Mouse (Mus musculus): Measurements from ENCODE around the gene Eif4ebp2. TPM values are rescaled to one million over a fixed set of nuclear protein-coding genes. Genes with fewer than 3 reads are reported as not detected.

The Eif4ebp2 gene
- polyA plus RNA-seq, 1 experiment from 2014 or later: 72.2 TPM

Other genes with a start within 250 kb of the Eif4ebp2 start
- gene Adamts14, start 179.2 kb downstream of the Eif4ebp2 start, polyA plus RNA-seq (2015; fragmentation: Nextera tagmentation; extraction: Ambion mirVana): 2.1 and 2.8 TPM in 2 replicates
- 0.05 TPM in 1 of 2 replicates, not detected in the other for gene Prf1, start 154.8 kb downstream of the Eif4ebp2 start, polyA plus RNA-seq (2015; fragmentation: Nextera tagmentation; extraction: Ambion mirVana)
- gene Pald1, start 69.1 kb downstream of the Eif4ebp2 start, polyA plus RNA-seq (2015; fragmentation: Nextera tagmentation; extraction: Ambion mirVana): 20.2 and 24.1 TPM in 2 replicates
- gene Nodal, start 34.7 kb downstream of the Eif4ebp2 start, polyA plus RNA-seq (2015; fragmentation: Nextera tagmentation; extraction: Ambion mirVana): 0.19 and 0.20 TPM in 2 replicates
- gene Lrrc20, start 23.1 kb upstream of the Eif4ebp2 start, polyA plus RNA-seq (2015; fragmentation: Nextera tagmentation; extraction: Ambion mirVana): 11.5 and 11.7 TPM in 2 replicates
- 0.05 and 0.11 TPM in 2 replicates for gene Npffr1, start 142.8 kb upstream of the Eif4ebp2 start, polyA plus RNA-seq (2015; fragmentation: Nextera tagmentation; extraction: Ambion mirVana)
- gene Ppa1, start 195.9 kb upstream of the Eif4ebp2 start, polyA plus RNA-seq (2015; fragmentation: Nextera tagmentation; extraction: Ambion mirVana): 208 and 209 TPM in 2 replicates
- gene Sar1a, start 227.6 kb upstream of the Eif4ebp2 start, polyA plus RNA-seq (2015; fragmentation: Nextera tagmentation; extraction: Ambion mirVana): 291 and 292 TPM in 2 replicates
- 29.1 and 30.9 TPM in 2 replicates for gene Tysnd1, start 242.9 kb upstream of the Eif4ebp2 start, polyA plus RNA-seq (2015; fragmentation: Nextera tagmentation; extraction: Ambion mirVana)

Data from limb, embryonic 13.5 days (tissue).